In genomic region chr15:27595560-27595959, GRCm38 (mm10) we compare ENCODE assay signal across 9 mouse cellular contexts. TPM values are rescaled to one million over a fixed set of nuclear protein-coding genes. Genes with fewer than 3 reads are reported as not detected.
A peak's percentile ranks its signal among the peaks of the same experiment; 100 is the strongest.
DNase-seq lines count a peak whose midpoint lies in the region; ATAC-seq and TF ChIP-seq lines count a peak whose summit lies in the region.
"Had no signal": no experiment of that assay in that cellular context is flagged by ENCODE, and none has a peak within 500 bp of the region (broad histone marks: within the 10 kb centered on the region; RNA-seq: fewer than 3 reads in every experiment).

No protein-coding gene starts in this region.

- H3K4me3 ChIP-seq in gastrocnemius, adult 2 months, result no peak overlapping the region
- no peak overlapping the region for H3K4me3 ChIP-seq in midbrain, embryonic 13.5 days (replicated peaks)
- no peak overlapping the region for H3K4me3 ChIP-seq in midbrain, embryonic 14.5 days (replicated peaks; ENCODE audit: low read depth, low read length)
- no peak overlapping the region for H3K4me3 ChIP-seq in heart, embryonic 16.5 days (ENCODE audit: low read length)
- no peak overlapping the region for H3K4me3 ChIP-seq in stomach, embryonic 14.5 days (ENCODE audit: low read depth, low read length)

- H3K27me3 ChIP-seq in midbrain, embryonic 13.5 days, result no peaks in the 10 kb centered on the region
- H3K27me3 ChIP-seq in midbrain, embryonic 14.5 days (ENCODE audit: control insufficient read depth, insufficient read depth, low read length), result no peaks in the 10 kb centered on the region
- no peaks in the 10 kb centered on the region for H3K27me3 ChIP-seq in heart, embryonic 16.5 days (ENCODE audit: control insufficient read depth, insufficient read depth, low read length)
- H3K27me3 ChIP-seq in stomach, embryonic 14.5 days (ENCODE audit: control insufficient read depth, insufficient read depth, low read length), result no peaks in the 10 kb centered on the region

- ATAC-seq in midbrain, embryonic 13.5 days, result no peak
- no peak for ATAC-seq in midbrain, embryonic 14.5 days (ENCODE audit: low FRiP score, low TSS enrichment)
- ATAC-seq in heart, embryonic 16.5 days (replicated peaks; ENCODE audit: extremely low read depth, insufficient read depth, low FRiP score), result no peak
- peak; percentile 85 for ATAC-seq in stomach, embryonic 14.5 days (ENCODE audit: insufficient number of reproducible peaks, insufficient read depth, low FRiP score, low read depth)

- peaks cover 55% of the 10 kb centered on the region for H3K36me3 ChIP-seq in midbrain, embryonic 13.5 days
- H3K36me3 ChIP-seq in midbrain, embryonic 14.5 days (ENCODE audit: control insufficient read depth, insufficient read depth, low read length), result peaks cover 56% of the 10 kb centered on the region
- H3K36me3 ChIP-seq in heart, embryonic 16.5 days (ENCODE audit: control insufficient read depth, insufficient read depth), result peaks cover 43% of the 10 kb centered on the region
- H3K36me3 ChIP-seq in stomach, embryonic 14.5 days (ENCODE audit: control insufficient read depth, insufficient read depth, low read length), result peaks cover 18% of the 10 kb centered on the region

- WGBS in midbrain, embryonic 13.5 days, result 41% methylated on average over 8 of the region's 8 CpGs
- WGBS in midbrain, embryonic 14.5 days, result 52% methylated on average over 8 of the region's 8 CpGs
- WGBS in heart, embryonic 16.5 days, result 49% methylated on average over 8 of the region's 8 CpGs
- WGBS in stomach, embryonic 14.5 days, result 45% methylated on average over 8 of the region's 8 CpGs

- intact Hi-C loops in gastrocnemius, adult 2 months (cut with DNase I), result no loop called here
- intact Hi-C loops in gastrocnemius, postnatal 14 days (cut with DNase I; ENCODE audit: low total_unique reads), result no loop called here

- no peak for DNase-seq in gastrocnemius, adult 2 months
- no peak for DNase-seq in gastrocnemius, postnatal 14 days
- DNase-seq in midbrain, embryonic 14.5 days, result no peak
- no peak for DNase-seq in urinary bladder, postnatal 10 days (ENCODE audit: low spot score)
- no peak for DNase-seq in urinary bladder, postnatal 14 days (ENCODE audit: low spot score)

- H3K27ac ChIP-seq in gastrocnemius, adult 2 months, result peak overlapping the region; percentile 84
- H3K27ac ChIP-seq in midbrain, embryonic 13.5 days, result peak overlapping the region; percentile 35
- H3K27ac ChIP-seq in midbrain, embryonic 14.5 days (replicated peaks; ENCODE audit: low read depth, low read length), result no peak overlapping the region
- H3K27ac ChIP-seq in heart, embryonic 16.5 days (ENCODE audit: low read length), result peak overlapping the region; percentile 84
- H3K27ac ChIP-seq in stomach, embryonic 14.5 days (ENCODE audit: low read length), result peak overlapping the region; percentile 80; the same call in 1 of the 2 replicates

- no peaks in the 10 kb centered on the region for H3K9me3 ChIP-seq in midbrain, embryonic 13.5 days
- no peaks in the 10 kb centered on the region for H3K9me3 ChIP-seq in midbrain, embryonic 14.5 days (ENCODE audit: control insufficient read depth, low read length)
- H3K9me3 ChIP-seq in heart, embryonic 16.5 days (replicated peaks; ENCODE audit: control insufficient read depth, low read length), result no peaks in the 10 kb centered on the region
- no peaks in the 10 kb centered on the region for H3K9me3 ChIP-seq in stomach, embryonic 14.5 days (ENCODE audit: control insufficient read depth, low read depth, low read length)
- H3K9me3 ChIP-seq: G1E had no signal

- peaks cover 11% of the 10 kb centered on the region; the same call in 1 of the 2 replicates for H3K4me1 ChIP-seq in midbrain, embryonic 13.5 days (replicated peaks)
- H3K4me1 ChIP-seq in midbrain, embryonic 14.5 days (ENCODE audit: control insufficient read depth, insufficient read depth, low read length), result peaks cover 5% of the 10 kb centered on the region; the same call in 1 of the 2 replicates
- peaks cover 25% of the 10 kb centered on the region for H3K4me1 ChIP-seq in heart, embryonic 16.5 days (ENCODE audit: control insufficient read depth, insufficient read depth, low read length)
- H3K4me1 ChIP-seq in stomach, embryonic 14.5 days (ENCODE audit: control insufficient read depth, insufficient read depth, low read length), result peaks cover 9% of the 10 kb centered on the region

- H3K9ac ChIP-seq in midbrain, embryonic 13.5 days (replicated peaks), result no peak overlapping the region
- no peak overlapping the region for H3K9ac ChIP-seq in midbrain, embryonic 14.5 days (replicated peaks; ENCODE audit: low read length)
- H3K9ac ChIP-seq in heart, embryonic 16.5 days (ENCODE audit: low read length), result no peak overlapping the region
- no peak overlapping the region for H3K9ac ChIP-seq in stomach, embryonic 14.5 days (replicated peaks; ENCODE audit: low read depth, low read length)

- H3K4me2 ChIP-seq in midbrain, embryonic 13.5 days (replicated peaks), result no peak overlapping the region
- H3K4me2 ChIP-seq in midbrain, embryonic 14.5 days (ENCODE audit: low read length), result no peak overlapping the region
- no peak overlapping the region for H3K4me2 ChIP-seq in heart, embryonic 16.5 days (ENCODE audit: low read depth, low read length)
- no peak overlapping the region for H3K4me2 ChIP-seq in stomach, embryonic 14.5 days (replicated peaks; ENCODE audit: low read depth, low read length)

- TF ChIP-seq CTCF in gastrocnemius, adult 2 months (IDR thresholded peaks at IDR 0.05), result no peak

RNA-seq across cellular contexts. Expression of gene Otulin, which starts 34.9 kb away (rescaled TPM):
- total RNA-seq in gastrocnemius, adult 2 months (2021), result 10 to 100 TPM; 16.2 to 20.7 TPM
- 10 to 100 TPM; 14.9 to 17.4 TPM for total RNA-seq in gastrocnemius, postnatal 14 days (2021)
- 20.4 and 24.3 TPM in 2 replicates for polyA plus RNA-seq in midbrain, embryonic 13.5 days (2015; fragmentation: Nextera tagmentation; extraction: Ambion mirVana)
- polyA plus RNA-seq in midbrain, embryonic 14.5 days (2014; fragmentation: Nextera tagmentation; extraction: Ambion mirVana), result 29.7 and 30.1 TPM in 2 replicates
- 25.1 and 26.0 TPM in 2 replicates for polyA plus RNA-seq in heart, embryonic 16.5 days (2015; fragmentation: Nextera tagmentation; extraction: Ambion mirVana)
- polyA plus RNA-seq in stomach, embryonic 14.5 days (2014; fragmentation: Nextera tagmentation; extraction: Ambion mirVana), result 33.2 and 38.9 TPM in 2 replicates
